Mouse (Mus musculus): ENCODE measurements around the gene Zbtb45. TPM values are rescaled to one million over a fixed set of nuclear protein-coding genes. Genes with fewer than 3 reads are reported as not detected.

The Zbtb45 gene
- polyA plus RNA-seq, 1 experiment from 2014 or later, result 29.6 TPM

DNA sequence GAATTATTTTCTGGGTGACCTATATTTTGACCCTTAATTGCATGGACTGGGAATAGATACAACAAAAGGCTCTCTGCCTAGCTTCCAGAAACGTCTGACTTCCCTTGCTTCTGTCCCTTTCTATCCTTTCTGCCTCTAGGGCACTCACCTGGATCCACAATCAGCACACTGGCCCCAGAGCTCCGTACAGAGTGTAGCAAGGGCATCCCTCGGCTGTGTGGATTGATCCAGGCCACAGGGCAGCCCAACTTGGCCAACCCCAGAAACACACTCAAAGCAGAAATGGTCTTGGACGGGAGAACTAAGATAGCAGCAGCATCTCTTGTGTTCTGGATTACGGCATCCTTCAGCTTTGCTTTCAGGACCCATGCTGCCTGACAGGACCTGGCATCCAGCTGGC, 12.6 kb downstream of the Zbtb45 start:
- Histone ChIP-seq H3K27ac (ENCODE audit: low read depth, low read length) (no peak overlapping the region), H3K4me2 (replicated peaks; ENCODE audit: low read depth, low read length) (no peak overlapping the region), H3K4me1 (ENCODE audit: control insufficient read depth, insufficient read depth, low read length) (no peaks in the 10 kb centered on the region), H3K27me3 (ENCODE audit: control insufficient read depth, insufficient read depth, low read length) (no peaks in the 10 kb centered on the region), H3K9me3 (ENCODE audit: control insufficient read depth, low read length) (no peaks in the 10 kb centered on the region), H3K36me3 (ENCODE audit: control insufficient read depth, insufficient read depth, low read length) (no peaks in the 10 kb centered on the region), H3K9ac (ENCODE audit: low read depth, low read length) (no peak overlapping the region), H3K4me3 (ENCODE audit: low read length) (no peak overlapping the region)
- no peak for ATAC-seq (ENCODE audit: low FRiP score, low TSS enrichment)
- 66% methylated on average over 5 of the region's 5 CpGs for WGBS

DNA sequence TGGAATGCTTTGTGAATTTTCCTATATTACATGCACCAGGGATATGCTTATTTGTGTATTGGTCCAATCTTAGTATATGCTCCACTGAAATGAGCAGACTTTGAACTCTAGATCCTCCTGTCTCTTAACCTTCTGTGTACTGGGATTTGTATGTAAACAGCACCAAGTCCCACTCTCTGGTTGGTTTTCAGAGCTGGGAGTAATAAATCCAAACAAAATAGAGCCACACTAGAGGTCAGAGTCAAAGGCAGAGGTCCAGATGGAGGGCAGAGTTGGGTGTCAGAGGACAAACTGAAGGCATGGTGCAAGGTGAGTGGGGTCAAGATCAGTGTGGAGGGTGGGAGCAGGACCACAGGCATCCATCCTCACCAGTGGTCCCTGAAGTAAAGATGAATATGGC, 14.0 kb downstream of the Zbtb45 start:
- no peak overlapping the region for H3K4me3 ChIP-seq (ENCODE audit: low read length)
- no peaks in the 10 kb centered on the region for H3K9me3 ChIP-seq (ENCODE audit: control insufficient read depth, low read length)
- no peaks in the 10 kb centered on the region for H3K27me3 ChIP-seq (ENCODE audit: control insufficient read depth, insufficient read depth, low read length)
- no peak overlapping the region for H3K4me2 ChIP-seq (replicated peaks; ENCODE audit: low read depth, low read length)
- no peak for ATAC-seq (ENCODE audit: low FRiP score, low TSS enrichment)
- H3K9ac ChIP-seq (ENCODE audit: low read depth, low read length), result no peak overlapping the region
- no peak overlapping the region for H3K27ac ChIP-seq (ENCODE audit: low read depth, low read length)
- H3K36me3 ChIP-seq (ENCODE audit: control insufficient read depth, insufficient read depth, low read length), result no peaks in the 10 kb centered on the region
- H3K4me1 ChIP-seq (ENCODE audit: control insufficient read depth, insufficient read depth, low read length), result no peaks in the 10 kb centered on the region

DNA sequence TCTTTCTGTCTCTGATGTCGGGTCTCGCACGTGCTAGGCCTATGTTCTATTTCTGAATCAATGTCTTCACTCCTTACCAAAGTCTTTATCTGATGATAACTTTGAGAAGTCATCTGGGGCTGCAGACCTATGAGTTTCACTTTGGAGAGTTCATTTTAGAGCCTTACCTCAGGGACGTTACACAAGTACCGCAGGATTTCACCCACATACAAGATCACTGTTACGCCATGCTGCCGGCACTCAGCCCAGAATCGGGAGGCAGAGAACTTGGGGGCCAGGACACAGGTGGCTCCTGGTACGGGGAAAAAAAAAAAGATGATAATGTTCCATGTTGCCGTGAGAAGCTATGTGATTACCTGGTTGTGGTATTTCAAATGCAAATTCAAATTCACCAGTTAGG, 16.7 kb downstream of the Zbtb45 start:
- no peaks in the 10 kb centered on the region for H3K27me3 ChIP-seq (ENCODE audit: control insufficient read depth, insufficient read depth, low read length)

DNA sequence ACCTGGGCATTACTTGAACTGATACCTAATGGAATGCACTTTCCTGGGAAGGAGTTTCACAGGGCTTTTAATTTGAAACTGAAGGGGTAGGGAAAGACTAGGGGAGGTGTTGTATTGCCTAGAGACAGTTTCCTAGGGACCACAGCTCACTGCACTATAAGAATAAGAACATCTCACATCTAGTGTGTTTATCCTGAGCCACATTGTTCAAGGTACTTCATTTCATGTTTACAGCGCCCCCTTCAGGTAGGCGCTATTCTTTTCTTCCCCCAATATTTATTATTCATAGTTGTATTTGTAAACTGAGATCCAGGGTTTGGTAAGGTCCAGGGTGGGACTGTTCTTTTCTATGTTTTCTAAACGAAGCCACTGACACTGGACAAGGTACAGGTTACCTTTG, 17.6 kb downstream of the Zbtb45 start:
- Histone ChIP-seq H3K4me1 (ENCODE audit: control insufficient read depth, insufficient read depth, low read length) (no peaks in the 10 kb centered on the region), H3K27ac (ENCODE audit: low read depth, low read length) (no peak overlapping the region), H3K4me3 (ENCODE audit: low read length) (no peak overlapping the region), H3K4me2 (replicated peaks; ENCODE audit: low read depth, low read length) (no peak overlapping the region), H3K9me3 (ENCODE audit: control insufficient read depth, low read length) (no peaks in the 10 kb centered on the region), H3K9ac (ENCODE audit: low read depth, low read length) (no peak overlapping the region), H3K36me3 (ENCODE audit: control insufficient read depth, insufficient read depth, low read length) (no peaks in the 10 kb centered on the region), H3K27me3 (ENCODE audit: control insufficient read depth, insufficient read depth, low read length) (no peaks in the 10 kb centered on the region)
- WGBS, result 10% methylated on average over 3 of the region's 3 CpGs
- no peak for ATAC-seq (ENCODE audit: low FRiP score, low TSS enrichment)

More for the DNA sequence above, 16.7 kb downstream of the Zbtb45 start:
- H3K27ac ChIP-seq (ENCODE audit: low read depth, low read length), result no peak overlapping the region
- no peaks in the 10 kb centered on the region for H3K9me3 ChIP-seq (ENCODE audit: control insufficient read depth, low read length)
- WGBS, result 85% methylated on average over 10 of the region's 10 CpGs
- no peaks in the 10 kb centered on the region for H3K36me3 ChIP-seq (ENCODE audit: control insufficient read depth, insufficient read depth, low read length)
- ATAC-seq (ENCODE audit: low FRiP score, low TSS enrichment), result no peak
- no peak overlapping the region for H3K4me3 ChIP-seq (ENCODE audit: low read length)
- H3K4me2 ChIP-seq (replicated peaks; ENCODE audit: low read depth, low read length), result no peak overlapping the region
- H3K9ac ChIP-seq (ENCODE audit: low read depth, low read length), result no peak overlapping the region
- no peaks in the 10 kb centered on the region for H3K4me1 ChIP-seq (ENCODE audit: control insufficient read depth, insufficient read depth, low read length)

DNA sequence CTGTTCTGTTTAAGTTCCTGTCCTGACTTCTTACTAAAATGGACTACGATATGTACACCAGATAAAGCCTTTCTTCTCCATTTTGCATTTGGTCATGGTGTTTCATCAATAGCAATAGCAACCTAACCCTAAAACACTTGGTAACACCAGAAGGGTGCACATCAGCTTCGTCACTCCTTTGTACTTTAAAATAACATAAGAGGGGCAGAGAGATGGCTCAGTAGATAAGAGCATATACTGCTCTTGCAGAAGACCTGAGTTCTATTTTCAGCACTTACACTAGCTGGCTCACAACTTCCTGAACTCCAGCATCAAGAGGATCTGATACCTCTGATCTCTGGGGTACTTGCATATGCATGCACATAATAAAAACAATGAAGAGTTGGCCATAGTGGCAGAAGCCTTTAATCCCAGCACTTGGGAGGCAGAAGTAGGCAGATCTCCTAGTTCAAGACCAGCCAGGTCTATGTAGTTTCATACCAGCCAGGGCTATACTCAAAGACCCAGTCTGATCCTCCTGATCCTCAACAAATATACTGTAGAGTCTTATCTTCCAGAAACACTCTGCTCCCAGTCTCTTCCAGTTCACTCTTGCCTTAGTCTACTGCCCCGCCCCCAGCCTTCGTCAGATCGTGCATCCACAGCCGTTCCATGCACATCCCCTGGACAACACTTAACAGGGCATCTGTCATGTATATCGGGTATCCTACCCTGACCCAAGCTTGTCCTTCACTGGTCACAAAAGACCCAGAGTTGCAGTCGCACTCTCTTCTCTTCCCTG, 22.2 kb downstream of the Zbtb45 start:
- Histone ChIP-seq H3K9me3 (ENCODE audit: control insufficient read depth, low read length) (no peaks in the 10 kb centered on the region), H3K27ac (ENCODE audit: low read depth, low read length) (no peak overlapping the region), H3K9ac (ENCODE audit: low read depth, low read length) (no peak overlapping the region), H3K36me3 (ENCODE audit: control insufficient read depth, insufficient read depth, low read length) (no peaks in the 10 kb centered on the region), H3K27me3 (ENCODE audit: control insufficient read depth, insufficient read depth, low read length) (no peaks in the 10 kb centered on the region), H3K4me3 (ENCODE audit: low read length) (no peak overlapping the region), H3K4me1 (ENCODE audit: control insufficient read depth, insufficient read depth, low read length) (no peaks in the 10 kb centered on the region), H3K4me2 (replicated peaks; ENCODE audit: low read depth, low read length) (no peak overlapping the region)
- ATAC-seq (ENCODE audit: low FRiP score, low TSS enrichment), result no peak
- WGBS, result 84% methylated on average over 8 of the region's 8 CpGs

DNA sequence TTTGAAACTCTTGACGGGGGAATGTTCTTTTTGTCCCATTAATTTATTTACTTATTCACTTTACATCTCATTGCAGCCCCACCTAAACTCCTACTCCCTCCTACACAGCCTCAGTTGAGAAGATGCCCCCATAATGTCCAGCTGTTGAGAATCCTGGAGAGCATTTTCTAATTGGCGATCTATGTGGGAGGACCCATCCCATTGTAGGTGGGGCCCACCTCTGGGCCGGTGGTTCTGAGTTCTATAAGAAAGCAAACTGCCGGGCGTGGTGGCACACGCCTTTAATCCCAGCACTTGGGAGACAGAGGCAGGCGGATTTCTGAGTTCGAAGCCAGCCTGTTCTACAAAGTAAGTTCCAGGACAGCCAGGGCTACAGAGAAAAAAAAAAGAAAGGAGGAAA, 22.9 kb downstream of the Zbtb45 start:
- H3K4me3 ChIP-seq (ENCODE audit: low read length), result no peak overlapping the region
- 94% methylated on average over 8 of the region's 8 CpGs for WGBS
- H3K4me1 ChIP-seq (ENCODE audit: control insufficient read depth, insufficient read depth, low read length), result no peaks in the 10 kb centered on the region
- ATAC-seq (ENCODE audit: low FRiP score, low TSS enrichment), result no peak
- no peaks in the 10 kb centered on the region; the same call in 1 of the 2 replicates for H3K36me3 ChIP-seq (ENCODE audit: control insufficient read depth, insufficient read depth, low read length)
- no peaks in the 10 kb centered on the region for H3K9me3 ChIP-seq (ENCODE audit: control insufficient read depth, low read length)
- H3K27ac ChIP-seq (ENCODE audit: low read depth, low read length), result no peak overlapping the region
- no peak overlapping the region for H3K9ac ChIP-seq (ENCODE audit: low read depth, low read length)
- H3K27me3 ChIP-seq (ENCODE audit: control insufficient read depth, insufficient read depth, low read length), result no peaks in the 10 kb centered on the region
- H3K4me2 ChIP-seq (replicated peaks; ENCODE audit: low read depth, low read length), result no peak overlapping the region

DNA sequence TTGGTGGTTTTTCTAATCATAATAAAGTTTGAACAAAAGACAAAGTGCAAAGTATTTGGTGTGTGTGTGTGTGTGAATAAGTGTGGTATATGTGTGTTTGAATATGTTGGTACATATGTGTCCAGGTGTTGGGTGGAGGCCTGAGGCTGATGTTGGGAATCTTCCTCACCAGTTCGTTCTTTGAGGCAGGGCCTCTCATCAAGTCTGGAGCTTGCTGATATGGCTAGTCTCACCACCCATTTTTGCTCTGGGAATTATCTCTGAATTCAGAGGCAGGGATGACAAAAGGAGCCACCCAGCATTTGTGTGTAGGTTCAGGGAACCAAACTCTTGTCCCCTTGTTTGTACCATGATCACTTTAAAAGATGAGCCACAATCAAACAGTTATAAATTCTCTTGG, 24.1 kb downstream of the Zbtb45 start:
- Histone ChIP-seq H3K27me3 (ENCODE audit: control insufficient read depth, insufficient read depth, low read length) (no peaks in the 10 kb centered on the region), H3K36me3 (ENCODE audit: control insufficient read depth, insufficient read depth, low read length) (no peaks in the 10 kb centered on the region; the same call in 1 of the 2 replicates), H3K4me2 (replicated peaks; ENCODE audit: low read depth, low read length) (no peak overlapping the region), H3K4me1 (ENCODE audit: control insufficient read depth, insufficient read depth, low read length) (no peaks in the 10 kb centered on the region), H3K27ac (ENCODE audit: low read depth, low read length) (no peak overlapping the region), H3K9me3 (ENCODE audit: control insufficient read depth, low read length) (no peaks in the 10 kb centered on the region), H3K4me3 (ENCODE audit: low read length) (no peak overlapping the region), H3K9ac (ENCODE audit: low read depth, low read length) (no peak overlapping the region)
- 89% methylated on average over 1 of the region's 1 CpGs for WGBS
- ATAC-seq (ENCODE audit: low FRiP score, low TSS enrichment), result no peak

DNA sequence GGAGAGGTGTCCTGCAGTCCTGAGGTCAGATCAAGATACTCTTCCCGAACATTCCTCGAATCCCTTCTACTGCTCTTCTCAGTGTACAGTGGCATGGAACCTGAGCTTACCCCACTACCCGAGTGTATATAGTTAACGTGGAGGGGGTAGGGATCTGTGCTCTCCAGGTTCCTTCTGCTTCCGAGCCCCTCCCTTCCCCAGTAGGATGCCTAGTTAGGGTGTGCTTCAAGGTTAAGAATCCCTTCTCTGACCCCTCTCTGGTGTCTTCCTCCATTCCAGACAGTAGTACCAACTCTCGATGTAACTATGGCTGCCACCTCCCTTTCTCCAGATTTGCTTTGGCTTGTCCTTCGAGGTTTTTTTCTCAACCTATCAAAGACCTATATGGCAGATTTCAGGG, 29.5 kb downstream of the Zbtb45 start:
- Histone ChIP-seq H3K27me3 (ENCODE audit: control insufficient read depth, insufficient read depth, low read length) (no peaks in the 10 kb centered on the region), H3K27ac (ENCODE audit: low read depth, low read length) (no peak overlapping the region), H3K4me1 (ENCODE audit: control insufficient read depth, insufficient read depth, low read length) (0 out of 2 replicates have a peak, but pooled peaks cover 6% of the 10 kb centered on the region), H3K9ac (ENCODE audit: low read depth, low read length) (no peak overlapping the region), H3K4me2 (replicated peaks; ENCODE audit: low read depth, low read length) (no peak overlapping the region), H3K4me3 (ENCODE audit: low read length) (no peak overlapping the region), H3K9me3 (ENCODE audit: control insufficient read depth, low read length) (no peaks in the 10 kb centered on the region), H3K36me3 (ENCODE audit: control insufficient read depth, insufficient read depth, low read length) (no peaks in the 10 kb centered on the region; the same call in 1 of the 2 replicates)
- 86% methylated on average over 7 of the region's 7 CpGs for WGBS
- ATAC-seq (ENCODE audit: low FRiP score, low TSS enrichment), result no peak

DNA sequence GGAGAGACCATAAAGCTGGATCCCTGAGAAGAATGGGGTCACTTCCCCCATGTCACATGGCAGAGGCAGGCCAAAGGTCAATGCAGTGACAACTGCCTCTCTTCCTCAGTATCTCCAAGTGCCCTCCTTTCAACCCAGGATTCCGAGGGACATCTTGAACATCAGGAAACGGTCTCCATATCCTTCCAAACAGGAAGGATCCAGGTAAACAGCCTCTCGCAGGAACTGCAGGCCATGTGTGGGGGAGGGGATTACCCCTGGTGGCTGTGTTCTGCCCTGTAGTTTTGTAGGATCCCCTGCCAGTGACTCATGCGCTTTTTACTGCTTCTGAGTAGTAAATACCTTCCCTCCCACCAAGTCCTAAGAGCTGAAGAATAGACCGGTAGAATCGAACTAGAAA, 30.1 kb downstream of the Zbtb45 start:
- Histone ChIP-seq H3K4me3 (ENCODE audit: low read length) (no peak overlapping the region), H3K9ac (ENCODE audit: low read depth, low read length) (no peak overlapping the region), H3K36me3 (ENCODE audit: control insufficient read depth, insufficient read depth, low read length) (no peaks in the 10 kb centered on the region; the same call in 1 of the 2 replicates), H3K4me1 (ENCODE audit: control insufficient read depth, insufficient read depth, low read length) (0 out of 2 replicates have a peak, but pooled peaks cover 6% of the 10 kb centered on the region), H3K27me3 (ENCODE audit: control insufficient read depth, insufficient read depth, low read length) (no peaks in the 10 kb centered on the region), H3K9me3 (ENCODE audit: control insufficient read depth, low read length) (no peaks in the 10 kb centered on the region), H3K27ac (ENCODE audit: low read depth, low read length) (no peak overlapping the region), H3K4me2 (replicated peaks; ENCODE audit: low read depth, low read length) (no peak overlapping the region)
- WGBS, result 45% methylated on average over 6 of the region's 6 CpGs
- no peak for ATAC-seq (ENCODE audit: low FRiP score, low TSS enrichment)

All from kidney, embryonic 14.5 days (tissue).